Mouse (Mus musculus) ovary, adult 18-20 months (tissue): Measurements from ENCODE around the gene Fbxo42.

Source experiments
- DNase-seq: peaks from one replicate; pipeline ENCODE4 v3.0.0; 2022; ENCODE audit warnings: low spot score, mixed read lengths

Fbxo42 gene

GRCm38 (mm10) chr4:141175783-141176182 lies 28.1 kb downstream of the Fbxo42 start:
- DNase-seq, result no peak

- DNase-seq, result no peak
Observed at GRCm38 (mm10) chr4:141176328-141176838, 28.7 kb downstream of the Fbxo42 start.

DNA sequence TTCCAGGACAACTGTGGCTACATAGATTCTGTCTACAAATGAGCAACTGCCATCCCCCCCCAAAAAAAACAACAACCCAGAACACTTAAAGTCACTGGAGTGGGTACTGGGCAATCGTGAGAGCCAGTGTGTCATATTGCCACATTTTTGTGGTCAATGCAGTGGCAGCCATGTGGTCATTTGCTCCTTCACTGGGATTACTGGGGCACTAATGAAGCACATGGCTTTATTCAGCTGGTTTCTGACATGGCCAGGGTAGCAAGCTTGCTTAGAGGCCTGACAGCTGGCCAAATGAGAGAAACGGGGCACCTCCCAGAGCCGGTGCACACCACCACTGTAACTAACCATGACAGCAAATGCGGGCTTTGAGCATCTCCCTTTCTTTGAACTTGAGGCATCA lies 30.8 kb downstream of the Fbxo42 start:
- no peak for DNase-seq

DNA sequence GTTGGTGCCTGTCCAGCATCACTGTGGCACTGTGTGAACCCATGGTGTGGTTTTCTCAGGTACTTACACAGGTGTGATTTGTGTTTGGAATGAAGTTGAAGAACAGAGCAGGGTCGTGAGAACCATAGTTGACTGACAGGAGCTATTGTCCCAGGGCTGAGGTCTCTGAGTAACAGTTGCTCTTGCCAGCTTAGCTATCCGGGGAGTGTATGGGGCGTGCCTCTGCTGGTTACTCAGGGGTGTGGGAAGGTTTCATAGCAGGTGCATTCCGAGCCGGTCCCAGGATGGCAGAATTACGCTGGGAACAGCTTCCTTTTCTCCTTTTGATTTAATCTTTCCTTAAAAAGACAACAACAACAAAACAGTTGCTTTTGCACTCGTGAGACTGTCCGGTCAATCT lies 33.1 kb downstream of the Fbxo42 start:
- DNase-seq, result no peak

DNA sequence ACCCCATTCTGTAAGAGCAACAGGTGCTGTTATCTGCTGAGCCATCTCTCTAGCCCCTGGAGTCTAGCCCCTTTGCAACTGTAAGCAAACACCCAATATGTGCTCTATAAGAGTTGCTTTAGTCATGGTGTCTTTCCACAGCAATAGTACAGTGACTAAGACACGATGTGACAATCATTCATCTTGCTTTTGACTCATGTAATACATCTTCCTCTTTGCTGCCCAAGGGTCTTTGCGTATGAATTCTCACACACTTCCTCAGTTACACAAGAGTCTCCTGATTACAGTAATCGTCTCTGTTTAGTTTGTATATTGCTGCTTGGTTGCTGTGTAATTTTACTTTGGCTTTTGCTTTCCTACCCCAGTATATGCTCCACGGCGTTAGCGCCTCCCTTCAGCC lies 34.3 kb downstream of the Fbxo42 start:
- no peak for DNase-seq

DNA sequence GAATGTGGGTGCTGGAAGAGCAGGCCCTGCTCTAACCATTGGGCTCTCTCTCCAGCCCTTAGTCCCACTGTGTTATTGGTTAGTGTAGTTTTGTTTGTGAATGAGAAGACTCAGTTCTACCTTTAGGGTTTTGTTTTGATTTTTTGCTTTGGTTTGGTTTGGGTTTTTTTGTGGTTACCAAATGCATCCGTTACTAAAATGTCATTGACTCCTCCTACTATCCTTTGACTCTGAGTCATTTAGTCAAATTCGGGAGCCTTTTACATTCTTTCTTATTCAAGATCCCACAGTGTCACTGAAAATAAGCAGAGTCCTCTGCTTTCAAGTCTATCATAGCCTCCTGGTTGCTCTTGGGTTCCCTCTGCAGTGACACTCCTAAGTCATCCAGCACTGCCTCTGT lies 36.2 kb downstream of the Fbxo42 start:
- DNase-seq, result no peak

- DNase-seq, result no peak
Observed at GRCm38 (mm10) chr4:141184426-141184825, 36.7 kb downstream of the Fbxo42 start.

- DNase-seq, result no peak
Observed at GRCm38 (mm10) chr4:141186923-141187836, 39.5 kb downstream of the Fbxo42 start.

GRCm38 (mm10) chr4:141191294-141191693 lies 43.6 kb downstream of the Fbxo42 start:
- no peak for DNase-seq

GRCm38 (mm10) chr4:141194553-141194952 lies 46.8 kb downstream of the Fbxo42 start:
- no peak for DNase-seq

- DNase-seq, result no peak
Observed at GRCm38 (mm10) chr4:141196981-141197685, 49.4 kb downstream of the Fbxo42 start.

DNA sequence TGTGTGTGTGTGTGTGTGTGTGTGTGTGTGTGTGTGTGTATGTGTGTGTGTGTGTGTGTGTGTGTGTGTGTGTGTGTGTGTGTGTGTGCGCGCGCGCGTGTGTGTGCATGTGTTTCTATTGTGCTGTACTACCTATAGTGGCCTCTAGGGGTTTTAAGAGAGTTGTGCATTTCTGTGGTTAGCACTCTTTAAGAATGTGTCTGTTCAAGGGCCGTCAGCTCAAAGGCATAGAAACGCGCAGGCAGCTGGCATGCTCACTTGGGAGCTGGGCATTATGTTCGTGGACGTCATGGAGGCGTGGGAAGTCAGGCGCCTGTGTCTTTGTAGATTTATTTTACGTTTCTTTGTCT lies 49.9 kb downstream of the Fbxo42 start:
- DNase-seq, result no peak

DNA sequence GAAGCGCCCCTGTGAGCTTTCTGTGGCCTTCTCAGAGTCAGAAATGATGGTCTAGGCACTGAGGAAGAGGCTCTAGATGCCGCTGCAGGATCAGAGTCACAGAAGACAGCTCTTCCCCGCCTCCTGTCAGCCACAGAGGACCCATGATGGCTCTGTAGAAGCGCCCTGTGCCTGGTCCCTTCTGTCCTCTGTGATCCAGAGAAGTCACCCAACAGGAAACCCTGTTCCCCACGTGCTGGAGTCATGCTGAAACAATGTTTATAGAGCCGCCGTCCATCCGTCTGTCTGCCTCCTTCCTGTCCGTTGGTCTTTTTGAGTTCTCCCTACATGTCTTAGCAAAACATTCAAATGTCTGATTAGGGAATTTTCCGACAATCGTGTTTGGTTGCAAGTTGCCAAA lies 53.2 kb downstream of the Fbxo42 start:
- DNase-seq, result no peak

DNA sequence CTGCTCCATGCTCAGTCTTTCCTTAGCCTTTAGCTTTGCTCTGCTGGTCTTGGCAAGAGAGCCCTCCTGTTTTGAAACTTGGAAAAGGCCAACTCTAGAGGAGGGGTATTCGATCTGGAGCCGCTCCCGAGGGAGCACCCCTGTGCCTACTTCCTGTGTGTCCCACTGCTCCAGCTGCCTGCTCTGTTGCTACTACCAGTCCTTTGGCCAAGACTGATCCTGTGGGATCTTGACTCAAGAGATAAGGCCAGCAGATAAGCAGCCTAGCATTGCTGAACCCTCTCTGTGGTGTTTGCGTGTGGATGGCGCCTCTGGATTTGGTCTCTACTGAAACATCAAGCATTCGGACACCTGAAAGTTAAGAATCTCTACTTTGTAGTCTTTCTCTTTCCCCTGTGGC lies 54.5 kb downstream of the Fbxo42 start:
- DNase-seq, result no peak

- DNase-seq, result no peak
Observed at GRCm38 (mm10) chr4:141204580-141205061, 56.9 kb downstream of the Fbxo42 start.

GRCm38 (mm10) chr4:141207081-141207480 lies 59.4 kb downstream of the Fbxo42 start:
- DNase-seq, result no peak

- no peak for DNase-seq
Observed at GRCm38 (mm10) chr4:141210524-141211219, 63.0 kb downstream of the Fbxo42 start.

- no peak for DNase-seq
Observed at GRCm38 (mm10) chr4:141211646-141212045, 63.9 kb downstream of the Fbxo42 start.

GRCm38 (mm10) chr4:141212892-141213291 lies 65.2 kb downstream of the Fbxo42 start:
- no peak for DNase-seq

- no peak for DNase-seq
Observed at GRCm38 (mm10) chr4:141213342-141213741, 65.6 kb downstream of the Fbxo42 start.

DNA sequence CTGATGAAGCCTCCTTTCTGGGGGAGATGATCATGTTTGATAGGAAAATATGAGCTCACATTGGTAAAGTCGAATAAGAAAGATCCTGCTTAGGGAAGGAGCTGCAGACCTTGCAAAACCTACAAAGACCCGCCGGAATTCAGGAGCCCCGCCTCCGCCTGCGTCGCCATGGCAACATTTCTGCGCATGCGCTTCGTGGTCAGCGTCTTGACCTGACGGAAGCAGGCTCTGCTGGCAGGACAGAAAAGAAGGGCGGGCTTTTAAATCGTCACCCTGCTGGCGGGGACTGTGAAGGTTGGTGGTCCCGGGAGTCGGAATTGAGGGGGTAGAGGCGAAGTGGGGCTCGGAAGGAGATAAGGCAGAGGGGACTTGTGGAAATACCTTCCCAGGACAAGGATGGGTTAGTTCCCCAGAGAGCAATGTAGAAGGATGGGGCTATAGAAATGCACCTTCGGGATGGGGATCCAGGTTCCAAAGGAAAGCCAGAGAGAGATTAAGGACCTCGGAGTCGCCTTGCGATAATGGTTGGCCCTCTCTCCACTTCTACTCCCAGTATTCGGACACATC lies 66.1 kb downstream of the Fbxo42 start, which contains the start of gene Rsg1:
Rsg1 (plus strand) TSS at position 187 of the 567 bp plus-strand sequence.
- DNase-seq, result peak; percentile 90

DNA sequence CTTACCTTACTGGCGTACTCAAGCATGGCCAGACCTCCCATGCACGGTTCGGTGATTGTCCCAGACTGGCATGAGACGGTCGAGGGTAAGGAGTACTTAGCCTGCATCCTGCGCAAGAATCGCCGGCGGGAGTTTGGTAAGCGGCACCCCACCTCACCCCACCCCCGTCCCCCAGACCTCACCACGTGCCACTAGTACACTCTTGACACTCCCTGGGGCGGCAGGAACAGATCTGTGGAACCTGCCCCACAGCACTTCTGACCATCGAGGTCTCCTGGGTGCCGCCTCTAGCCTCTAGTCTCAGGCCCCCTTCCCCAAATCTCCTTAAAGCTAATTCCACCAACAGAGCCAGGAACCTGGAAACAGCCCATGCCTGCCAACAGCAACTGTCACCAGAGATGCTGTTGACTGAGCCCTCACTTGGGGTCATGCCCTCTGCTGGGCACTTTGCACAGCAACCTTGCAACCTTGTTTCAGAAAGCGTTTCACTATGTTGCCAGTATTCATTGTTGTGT lies 66.7 kb downstream of the Fbxo42 start:
- no peak for DNase-seq
